Mouse (Mus musculus): ENCODE results near the gene Slc25a24.

The Slc25a24 gene

GRCm38 (mm10) chr3:109122641-109123530 is at the start of gene Slc25a24:
Gene Slc25a24, plus strand, starts transcription at chr3:109123149.
- DNase-seq (ENCODE audit: low read depth) = peak; percentile 19

GRCm38 (mm10) chr3:109080169-109080568 is 42.8 kb upstream of the Slc25a24 start, which contains the start of gene Slc25a54:
Gene Slc25a54, plus strand, starts transcription at chr3:109080469.
- no peak for DNase-seq (ENCODE audit: low read depth)

GRCm38 (mm10) chr3:109084418-109084817 is 38.5 kb upstream of the Slc25a24 start:
- DNase-seq (ENCODE audit: low read depth) = no peak

- no peak for DNase-seq (ENCODE audit: low read depth)
Measured at GRCm38 (mm10) chr3:109088460-109088859, 34.5 kb upstream of the Slc25a24 start.

- DNase-seq (ENCODE audit: low read depth) = no peak
Measured at GRCm38 (mm10) chr3:109104702-109105101, 18.2 kb upstream of the Slc25a24 start.

GRCm38 (mm10) chr3:109117136-109117535 is 5.8 kb upstream of the Slc25a24 start:
- DNase-seq (ENCODE audit: low read depth) = no peak

GRCm38 (mm10) chr3:109119562-109119961 is 3.4 kb upstream of the Slc25a24 start:
- no peak for DNase-seq (ENCODE audit: low read depth)

- no peak for DNase-seq (ENCODE audit: low read depth)
Measured at GRCm38 (mm10) chr3:109119973-109120372, 3.0 kb upstream of the Slc25a24 start.

GRCm38 (mm10) chr3:109123531-109123981 is 607 bp downstream of the Slc25a24 start:
- no peak for DNase-seq (ENCODE audit: low read depth)

GRCm38 (mm10) chr3:109124091-109124490 is 1.1 kb downstream of the Slc25a24 start:
- no peak for DNase-seq (ENCODE audit: low read depth)

GRCm38 (mm10) chr3:109125531-109125930 is 2.6 kb downstream of the Slc25a24 start:
- DNase-seq (ENCODE audit: low read depth) = no peak

GRCm38 (mm10) chr3:109129768-109130167 is 6.8 kb downstream of the Slc25a24 start:
- no peak for DNase-seq (ENCODE audit: low read depth)

- no peak for DNase-seq (ENCODE audit: low read depth)
Measured at GRCm38 (mm10) chr3:109132966-109133365, 10.0 kb downstream of the Slc25a24 start.

- no peak for DNase-seq (ENCODE audit: low read depth)
Measured at GRCm38 (mm10) chr3:109134036-109134435, 11.1 kb downstream of the Slc25a24 start.

GRCm38 (mm10) chr3:109135352-109135751 is 12.4 kb downstream of the Slc25a24 start:
- no peak for DNase-seq (ENCODE audit: low read depth)

- DNase-seq (ENCODE audit: low read depth) = no peak
Measured at GRCm38 (mm10) chr3:109152561-109152960, 29.6 kb downstream of the Slc25a24 start.

GRCm38 (mm10) chr3:109153410-109153809 is 30.5 kb downstream of the Slc25a24 start:
- no peak for DNase-seq (ENCODE audit: low read depth)

- DNase-seq (ENCODE audit: low read depth) = no peak
Measured at GRCm38 (mm10) chr3:109155926-109156669, 33.1 kb downstream of the Slc25a24 start.

- DNase-seq (ENCODE audit: low read depth) = no peak
Measured at GRCm38 (mm10) chr3:109157481-109157880, 34.5 kb downstream of the Slc25a24 start.

- DNase-seq (ENCODE audit: low read depth) = no peak
Measured at GRCm38 (mm10) chr3:109164088-109164487, 41.1 kb downstream of the Slc25a24 start.

GRCm38 (mm10) chr3:109164644-109165043 is 41.7 kb downstream of the Slc25a24 start:
- no peak for DNase-seq (ENCODE audit: low read depth)

GRCm38 (mm10) chr3:109165214-109165829 is 42.4 kb downstream of the Slc25a24 start:
- DNase-seq (ENCODE audit: low read depth) = peak; percentile 51
